9 mouse cellular contexts compared by ENCODE assay signal in genomic region chr14:56304149-56304548, GRCm38 (mm10). TPM values are rescaled to one million over a fixed set of nuclear protein-coding genes. Genes with fewer than 3 reads are reported as not detected.
DNase-seq lines count a peak whose midpoint lies in the region; ATAC-seq lines count a peak whose summit lies in the region.
"Had no signal": no experiment of that assay in that cellular context is flagged by ENCODE, and none has a peak within 500 bp of the region (broad histone marks: within the 10 kb centered on the region; RNA-seq: fewer than 3 reads in every experiment).

No protein-coding gene starts in this region.

- no peaks in the 10 kb centered on the region for H3K27me3 ChIP-seq in embryonic facial prominence, embryonic 11.5 days (ENCODE audit: control insufficient read depth, insufficient read depth, low read length)
- H3K27me3 ChIP-seq: midbrain, embryonic 12.5 days had no signal

- H3K4me3 ChIP-seq in embryonic facial prominence, embryonic 11.5 days (ENCODE audit: low read depth, low read length), result no peak overlapping the region
- H3K4me3 ChIP-seq: midbrain, embryonic 12.5 days had no signal

- H3K36me3 ChIP-seq in embryonic facial prominence, embryonic 11.5 days (replicated peaks; ENCODE audit: control insufficient read depth, insufficient read depth, low read depth, low read length), result no peaks in the 10 kb centered on the region
- H3K36me3 ChIP-seq: midbrain, embryonic 12.5 days had no signal

- no peak overlapping the region for H3K4me2 ChIP-seq in embryonic facial prominence, embryonic 11.5 days (ENCODE audit: low read depth, low read length)
- H3K4me2 ChIP-seq: midbrain, embryonic 12.5 days had no signal

- ATAC-seq in embryonic facial prominence, embryonic 11.5 days (replicated peaks; ENCODE audit: insufficient number of reproducible peaks, low FRiP score, low TSS enrichment, low read depth), result no peak
- ATAC-seq in neutrophil, adult 5-6 weeks (ENCODE audit: extremely low read depth, insufficient number of reproducible peaks, low FRiP score, poor library complexity, severe bottlenecking), result 0 out of 2 replicates have a peak, but pooled peaks have one; percentile 39

- no peaks in the 10 kb centered on the region for H3K4me1 ChIP-seq in embryonic facial prominence, embryonic 11.5 days (ENCODE audit: control insufficient read depth, insufficient read depth, low read length)
- H3K4me1 ChIP-seq: midbrain, embryonic 12.5 days had no signal

- no peaks in the 10 kb centered on the region for H3K9me3 ChIP-seq in embryonic facial prominence, embryonic 11.5 days (replicated peaks; ENCODE audit: control insufficient read depth, low read length)
- H3K9me3 ChIP-seq: midbrain, embryonic 12.5 days had no signal

- WGBS in embryonic facial prominence, embryonic 11.5 days, result 2% methylated on average over 4 of the region's 4 CpGs

- DNase-seq in gastrocnemius, adult 18-20 months (ENCODE audit: low spot score), result peak; percentile 24
- DNase-seq in gastrocnemius, postnatal 10 days, result no peak
- DNase-seq in thymus, postnatal 14 days, result peak; percentile 54
- DNase-seq in thymus, postnatal 4 days, result no peak
- DNase-seq in embryonic facial prominence, embryonic 11.5 days (ENCODE audit: low spot score), result peak; percentile 93
- peak; percentile 50 to 62 for DNase-seq in kidney, postnatal 36 days
- DNase-seq in layer of hippocampus, adult 9-11 months, result no peak

- no peak overlapping the region for H3K9ac ChIP-seq in embryonic facial prominence, embryonic 11.5 days (replicated peaks; ENCODE audit: low read length)
- H3K9ac ChIP-seq: midbrain, embryonic 12.5 days had no signal

- no peak overlapping the region for H3K27ac ChIP-seq in embryonic facial prominence, embryonic 11.5 days (replicated peaks; ENCODE audit: low read depth, low read length)
- H3K27ac ChIP-seq: midbrain, embryonic 12.5 days had no signal

RNA-seq across cellular contexts. Expression of gene Gzmb, which starts 42.1 kb away (rescaled TPM):
- not detected for total RNA-seq in gastrocnemius, adult 18-20 months (2021)
- total RNA-seq in gastrocnemius, postnatal 10 days (2021), result not detected
- polyA plus RNA-seq in embryonic facial prominence, embryonic 11.5 days (2014; fragmentation: Nextera tagmentation; extraction: Ambion mirVana), result not detected in 2 replicates
- 1.2 and 3.1 TPM in 2 replicates for total RNA-seq in neutrophil, adult 5-6 weeks (2017)
- polyA plus RNA-seq: midbrain, embryonic 12.5 days had no signal

Comparison
In these comparisons a context has a peak if more than half of its experiments do, and no peak if none do; other contexts are left out.
1. DNase-seq: peak in gastrocnemius, adult 18-20 months (single experiment), thymus, postnatal 14 days (single experiment), embryonic facial prominence, embryonic 11.5 days (single experiment) and kidney, postnatal 36 days (2 of 2); none in gastrocnemius, postnatal 10 days (single experiment), thymus, postnatal 4 days (single experiment) and layer of hippocampus, adult 9-11 months (single experiment).